22 mouse cellular contexts compared by ENCODE assay signal in genomic region chr19:43659632-43660031, GRCm38 (mm10). TPM values are rescaled to one million over a fixed set of nuclear protein-coding genes. Genes with fewer than 3 reads are reported as not detected.
DNase-seq lines count a peak whose midpoint lies in the region; ATAC-seq and TF ChIP-seq lines count a peak whose summit lies in the region.
"Had no signal": no experiment of that assay in that cellular context is flagged by ENCODE, and none has a peak within 500 bp of the region (broad histone marks: within the 10 kb centered on the region; RNA-seq: fewer than 3 reads in every experiment).

No protein-coding gene starts in this region.

- WGBS in kidney, adult 2 months = 63% methylated on average over 6 of the region's 6 CpGs
- 52% methylated on average over 6 of the region's 6 CpGs for WGBS in kidney, embryonic 16.5 days
- 86% methylated on average over 6 of the region's 6 CpGs for WGBS in midbrain, embryonic 15.5 days

- H3K27me3 ChIP-seq in kidney, adult 2 months (replicated peaks; ENCODE audit: control insufficient read depth, insufficient read depth, low read length) = no peaks in the 10 kb centered on the region
- H3K27me3 ChIP-seq in kidney, embryonic 16.5 days (ENCODE audit: insufficient read depth, low read length) = peaks cover 3% of the 10 kb centered on the region; the same call in 1 of the 2 replicates
- H3K27me3 ChIP-seq in midbrain, embryonic 15.5 days (replicated peaks) = no peaks in the 10 kb centered on the region
- H3K27me3 ChIP-seq: CH12.LX; forebrain, embryonic 15.5 days; heart, embryonic 15.5 days; intestine, embryonic 15.5 days had no signal

- DNase-seq in kidney, adult 2 months = peak; percentile 44
- peak; percentile 14 for DNase-seq in 416B (ENCODE audit: low read depth)
- peak; percentile 39 to 60 for DNase-seq in adrenal gland, postnatal 36 days
- no peak for DNase-seq in thymus, postnatal 36 days
- DNase-seq in lung, postnatal 25 days (ENCODE audit: low spot score) = no peak
- DNase-seq: cerebellum, adult 2 months; cerebellum, postnatal 10 days; heart, adult 2 months; heart, postnatal 14 days; kidney, adult 18-20 months had no signal

- H3K36me3 ChIP-seq in kidney, adult 2 months (ENCODE audit: control insufficient read depth, insufficient read depth, low read length) = no peaks in the 10 kb centered on the region
- peaks cover 15% of the 10 kb centered on the region for H3K36me3 ChIP-seq in kidney, embryonic 16.5 days (ENCODE audit: insufficient read depth, low read length)
- 0 out of 2 replicates have a peak, but pooled peaks cover 9% of the 10 kb centered on the region for H3K36me3 ChIP-seq in midbrain, embryonic 15.5 days (replicated peaks)

- H3K27ac ChIP-seq in kidney, adult 2 months (ENCODE audit: insufficient read depth, low read depth, low read length) = no peak overlapping the region
- no peak overlapping the region for H3K27ac ChIP-seq in kidney, embryonic 16.5 days (ENCODE audit: low read length)
- no peak overlapping the region for H3K27ac ChIP-seq in midbrain, embryonic 15.5 days
- H3K27ac ChIP-seq: embryonic facial prominence, embryonic 12.5 days; forebrain, embryonic 15.5 days; heart, adult 2 months; heart, embryonic 15.5 days; hindbrain, embryonic 10.5 days; hindbrain, embryonic 14.5 days; intestine, embryonic 15.5 days had no signal

- no peak overlapping the region for H3K9ac ChIP-seq in kidney, embryonic 16.5 days (replicated peaks; ENCODE audit: low read length)
- no peak overlapping the region for H3K9ac ChIP-seq in midbrain, embryonic 15.5 days
- H3K9ac ChIP-seq: embryonic facial prominence, embryonic 12.5 days; forebrain, embryonic 15.5 days; heart, embryonic 15.5 days; hindbrain, embryonic 14.5 days; intestine, embryonic 15.5 days had no signal

- TF ChIP-seq POLR2A in kidney, adult 2 months (IDR thresholded peaks at IDR 0.05; ENCODE audit: low read depth, low read length) = no peak

- no peak for TF ChIP-seq CTCF in kidney, adult 2 months (conservative IDR thresholded peaks at IDR 0.05; ENCODE audit: insufficient read depth, insufficient read length, low read depth, low read length)

- H3K4me1 ChIP-seq in kidney, adult 2 months (ENCODE audit: control insufficient read depth, insufficient read depth, low read length) = peaks cover 3% of the 10 kb centered on the region; the same call in 1 of the 2 replicates
- peaks cover 8% of the 10 kb centered on the region for H3K4me1 ChIP-seq in kidney, embryonic 16.5 days (ENCODE audit: insufficient read depth, low read length)
- peaks cover 9% of the 10 kb centered on the region; the same call in 1 of the 2 replicates for H3K4me1 ChIP-seq in midbrain, embryonic 15.5 days
- H3K4me1 ChIP-seq: forebrain, embryonic 15.5 days; heart, embryonic 15.5 days had no signal

- no peak overlapping the region for H3K4me3 ChIP-seq in kidney, adult 2 months (ENCODE audit: insufficient read depth, low read depth, low read length)
- H3K4me3 ChIP-seq in kidney, embryonic 16.5 days (ENCODE audit: low read length) = no peak overlapping the region
- no peak overlapping the region for H3K4me3 ChIP-seq in midbrain, embryonic 15.5 days
- H3K4me3 ChIP-seq: embryonic facial prominence, embryonic 12.5 days; forebrain, embryonic 15.5 days; heart, adult 2 months; heart, embryonic 15.5 days; hindbrain, embryonic 10.5 days; intestine, embryonic 15.5 days had no signal

- H3K9me3 ChIP-seq in kidney, embryonic 16.5 days (ENCODE audit: low read length) = no peaks in the 10 kb centered on the region
- H3K9me3 ChIP-seq in midbrain, embryonic 15.5 days = no peaks in the 10 kb centered on the region
- H3K9me3 ChIP-seq: embryonic facial prominence, embryonic 12.5 days; forebrain, embryonic 15.5 days; heart, embryonic 15.5 days; hindbrain, embryonic 10.5 days; intestine, embryonic 15.5 days had no signal

- H3K4me2 ChIP-seq in kidney, embryonic 16.5 days (replicated peaks; ENCODE audit: low read depth, low read length) = no peak overlapping the region
- H3K4me2 ChIP-seq in midbrain, embryonic 15.5 days = no peak overlapping the region
- H3K4me2 ChIP-seq: embryonic facial prominence, embryonic 12.5 days; forebrain, embryonic 15.5 days; heart, embryonic 11.5 days; heart, embryonic 15.5 days; hindbrain, embryonic 14.5 days; intestine, embryonic 15.5 days had no signal

- ATAC-seq in kidney, embryonic 16.5 days (ENCODE audit: low FRiP score, low TSS enrichment) = no peak
- no peak for ATAC-seq in midbrain, embryonic 15.5 days (replicated peaks)
- ATAC-seq: forebrain, embryonic 15.5 days; intestine, embryonic 15.5 days had no signal

RNA-seq across cellular contexts. Expression of gene Slc25a28, which starts 15.0 kb away (rescaled TPM):
- polyA plus RNA-seq in kidney, adult 2 months (2012; rRNA removed) = 83.2 and 93.1 TPM in 2 replicates
- 15.5 and 15.7 TPM in 2 replicates for polyA plus RNA-seq in kidney, embryonic 16.5 days (2015; fragmentation: Nextera tagmentation; extraction: Ambion mirVana)
- total RNA-seq in adrenal gland, postnatal 36 days (2021) = 10 to 100 TPM; 54.2 to 91.4 TPM
- 14.4 and 16.7 TPM in 2 replicates for polyA plus RNA-seq in midbrain, embryonic 15.5 days (2015; fragmentation: Nextera tagmentation; extraction: Ambion mirVana)

RNA-seq across cellular contexts. Expression of gene Entpd7, which starts 29.8 kb away (rescaled TPM):
- polyA plus RNA-seq in kidney, adult 2 months (2012; rRNA removed) = 6.1 and 6.5 TPM in 2 replicates
- 12.9 and 15.0 TPM in 2 replicates for polyA plus RNA-seq in kidney, embryonic 16.5 days (2015; fragmentation: Nextera tagmentation; extraction: Ambion mirVana)
- 10 to 100 TPM; 21.2 to 27.1 TPM for total RNA-seq in adrenal gland, postnatal 36 days (2021)
- 7.8 and 10.4 TPM in 2 replicates for polyA plus RNA-seq in midbrain, embryonic 15.5 days (2015; fragmentation: Nextera tagmentation; extraction: Ambion mirVana)

RNA-seq across cellular contexts. Expression of gene Nkx2-3, which starts 47.5 kb away (rescaled TPM):
- polyA plus RNA-seq in kidney, adult 2 months (2012; rRNA removed) = not detected in 2 replicates
- 0.07 TPM in 1 of 2 replicates, not detected in the other for polyA plus RNA-seq in kidney, embryonic 16.5 days (2015; fragmentation: Nextera tagmentation; extraction: Ambion mirVana)
- not detected for total RNA-seq in adrenal gland, postnatal 36 days (2021)
- 0.40 and 0.98 TPM in 2 replicates for polyA plus RNA-seq in midbrain, embryonic 15.5 days (2015; fragmentation: Nextera tagmentation; extraction: Ambion mirVana)
- total RNA-seq: CH12.LX; gastrocnemius, adult 8-10 months; gastrocnemius, postnatal 4 days; heart, adult 2 months; heart, postnatal 14 days had no signal
- polyA plus RNA-seq: cerebellum, adult 2 months; heart, adult 2 months; heart, embryonic 11.5 days; heart, embryonic 15.5 days; hindbrain, embryonic 14.5 days had no signal

Comparison
In these comparisons a context has a peak if more than half of its experiments do, and no peak if none do; other contexts are left out.
1. DNase-seq: peak in kidney, adult 2 months (single experiment), 416B (single experiment) and adrenal gland, postnatal 36 days (2 of 2); none in thymus, postnatal 36 days (0 of 2) and lung, postnatal 25 days (single experiment).